ENCODE assay signal across 1 mouse cellular context in the genomic region with DNA sequence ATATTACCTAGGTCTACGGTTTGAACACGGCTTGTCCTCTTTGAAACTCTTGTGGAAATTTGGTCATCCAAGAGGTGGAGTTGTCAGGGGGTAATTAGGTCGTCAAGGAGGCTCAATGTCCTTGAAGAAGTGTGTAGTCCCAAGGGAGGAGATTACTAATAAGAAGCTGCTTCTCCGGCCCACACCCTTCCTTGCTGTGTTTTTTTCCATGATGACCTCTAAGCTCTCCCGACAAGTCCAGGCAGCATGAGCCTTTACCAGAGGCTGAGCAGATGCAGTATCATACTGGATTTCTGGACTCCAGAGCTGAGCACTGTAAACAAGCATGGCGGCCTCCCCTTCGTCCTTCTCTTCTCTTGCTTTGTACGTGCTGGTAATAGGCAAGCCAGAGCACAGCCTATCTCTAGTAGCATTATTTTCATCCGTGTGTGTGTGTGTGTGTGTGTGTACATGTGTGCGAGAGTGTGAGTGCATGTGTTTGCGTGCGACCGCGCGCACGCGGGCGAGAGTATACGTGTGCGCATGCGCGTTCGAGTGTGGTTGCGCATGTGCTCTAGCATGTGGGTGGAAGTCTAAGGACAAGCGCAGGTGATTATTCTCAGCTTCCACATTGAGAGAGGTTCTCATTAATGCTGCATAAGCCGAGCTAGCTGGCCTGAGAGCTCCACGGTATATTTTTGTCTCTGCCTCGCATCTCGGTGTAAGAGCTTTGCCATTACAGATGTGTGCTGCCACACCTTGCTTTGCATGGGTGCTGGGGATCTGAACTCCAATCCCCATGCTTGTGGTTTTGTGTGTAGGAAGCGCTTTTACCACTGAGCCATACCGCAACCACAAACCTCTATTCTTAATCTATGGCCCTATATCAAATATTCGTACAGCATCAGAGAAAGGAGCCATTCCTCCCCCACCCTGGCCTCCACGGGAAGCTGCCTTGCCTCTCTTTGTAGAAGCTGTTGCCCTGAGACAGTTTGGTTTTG.
TF ChIP-seq lines count a peak whose summit lies in the region.

No protein-coding gene starts in this region.

TF ChIP-seq in MEL, 35 proteins besides CTCF, POLR2A, EP300 and RAD21:
- TF ChIP-seq RCOR1 (IDR thresholded peaks at IDR 0.05; ENCODE audit: low read depth, low read length) (peak; percentile 99), TCF12 (IDR thresholded peaks at IDR 0.05; ENCODE audit: low read depth, low read length) (0 out of 2 replicates have a peak, but pooled peaks have one; percentile 30), MYC (IDR thresholded peaks at IDR 0.05; ENCODE audit: low read depth, low read length) (peak; percentile 97), MEF2A (IDR thresholded peaks at IDR 0.05; ENCODE audit: extremely low read depth, insufficient replicate concordance, low read depth, low read length, poor library complexity, severe bottlenecking) (no peak), MAFK (IDR thresholded peaks at IDR 0.05; ENCODE audit: borderline replicate concordance, low read depth, low read length) (peak; percentile 79; the same call in 1 of the 2 replicates), TBP (IDR thresholded peaks at IDR 0.05; ENCODE audit: low read depth, low read length) (peak; percentile 55), JUND (IDR thresholded peaks at IDR 0.05; ENCODE audit: low read depth, low read length) (no peak), MYB (IDR thresholded peaks at IDR 0.05; ENCODE audit: low read depth, low read length) (no peak), ZNF384 (IDR thresholded peaks at IDR 0.05; ENCODE audit: low read depth, low read length) (no peak), ZKSCAN1 (IDR thresholded peaks at IDR 0.05; ENCODE audit: low read depth, low read length) (no peak), KAT2A (conservative IDR thresholded peaks at IDR 0.05; ENCODE audit: low read depth, low read length) (0 out of 2 replicates have a peak, but pooled peaks have one; percentile 23), MAZ (IDR thresholded peaks at IDR 0.05; ENCODE audit: low read depth, low read length) (0 out of 2 replicates have a peak, but pooled peaks have one; percentile 37), ZMIZ1 (IDR thresholded peaks at IDR 0.05; ENCODE audit: low read depth, low read length) (no peak), HCFC1 (IDR thresholded peaks at IDR 0.05; ENCODE audit: low read depth, low read length) (no peak; the same call in 1 of the 2 replicates), USF1 (IDR thresholded peaks at IDR 0.05; ENCODE audit: low read depth, low read length) (no peak), NELFE (IDR thresholded peaks at IDR 0.05; ENCODE audit: low read depth, low read length) (peak; percentile 47), TAL1 (IDR thresholded peaks at IDR 0.05; ENCODE audit: low read length) (peak; percentile 10; the same call in 1 of the 2 replicates), GABPA (IDR thresholded peaks at IDR 0.05; ENCODE audit: low read depth, low read length) (no peak), E2F4 (IDR thresholded peaks at IDR 0.05; ENCODE audit: borderline replicate concordance, low read depth, low read length) (no peak), SIN3A (IDR thresholded peaks at IDR 0.05; ENCODE audit: low read length) (peak; percentile 75), ZC3H11A (IDR thresholded peaks at IDR 0.05; ENCODE audit: low read depth, low read length) (no peak), CHD2 (IDR thresholded peaks at IDR 0.05; ENCODE audit: low read length) (no peak), ELF1 (IDR thresholded peaks at IDR 0.05; ENCODE audit: low read depth, low read length) (no peak), POLR2AphosphoS2 (IDR thresholded peaks at IDR 0.05; ENCODE audit: low read length) (no peak), CHD1 (IDR thresholded peaks at IDR 0.05; ENCODE audit: low read depth, low read length) (no peak), NRF1 (IDR thresholded peaks at IDR 0.05; ENCODE audit: insufficient read depth, low read depth, low read length, poor library complexity, severe bottlenecking) (peak; percentile 79), UBTF (IDR thresholded peaks at IDR 0.05; ENCODE audit: borderline replicate concordance, insufficient read depth, low read depth, low read length) (no peak), BHLHE40 (IDR thresholded peaks at IDR 0.05; ENCODE audit: borderline replicate concordance, low read depth, low read length) (0 out of 2 replicates have a peak, but pooled peaks have one; percentile 36), ETS1 (IDR thresholded peaks at IDR 0.05; ENCODE audit: low read depth, low read length) (0 out of 2 replicates have a peak, but pooled peaks have one; percentile 39), MAX (IDR thresholded peaks at IDR 0.05; ENCODE audit: low read length) (peak; percentile 93), USF2 (IDR thresholded peaks at IDR 0.05; ENCODE audit: borderline replicate concordance in 1 of 2, insufficient read depth in 1 of 2, low read depth in 1 of 2, low read length in 2 of 2) (no peak), MXI1 (IDR thresholded peaks at IDR 0.05; ENCODE audit: low read depth, low read length) (peak; percentile 79), SMC3 (IDR thresholded peaks at IDR 0.05; ENCODE audit: low read depth, low read length) (no peak), GATA1 (IDR thresholded peaks at IDR 0.05; ENCODE audit: low read depth, low read length) (0 out of 2 replicates have a peak, but pooled peaks have one; percentile 38), POLR2AphosphoS5 (IDR thresholded peaks at IDR 0.05; ENCODE audit: borderline replicate concordance, low read depth, low read length) (no peak)
